Mouse (Mus musculus) limb, embryonic 10.5 days (tissue): ENCODE results near the gene Ulk4. TPM values are rescaled to one million over a fixed set of nuclear protein-coding genes. Genes with fewer than 3 reads are reported as not detected.
A peak's percentile ranks its signal among the peaks of the same experiment; 100 is the strongest.
"Not testable (repeated sequence)": the region's sequence is repeated elsewhere in the genome, so short reads cannot be mapped to it uniquely, and the experiment has no call there.

Experiments used
- DNase-seq: peaks from one replicate; pipeline ENCODE4 v3.0.0-alpha.2; 2017; ENCODE audit warnings: low spot score
- H3K27ac ChIP-seq: fragments of 300-500 bp; sonication (generic); 2 replicates; pipeline ENCODE4 v1.5.1; 2016; ENCODE audit warnings: mild to moderate bottlenecking
- H3K27me3 ChIP-seq: fragments of 300-500 bp; sonication (generic); 2 replicates; pipeline ENCODE4 v1.6.1; 2016; ENCODE audit warnings: low read depth, mild to moderate bottlenecking; ENCODE audit not compliant: poor library complexity, severe bottlenecking
- H3K36me3 ChIP-seq: fragments of 300-500 bp; sonication (generic); 2 replicates; pipeline ENCODE4 v1.6.1; 2016; ENCODE audit warnings: mild to moderate bottlenecking, moderate library complexity
- H3K4me1 ChIP-seq: fragments of 300-500 bp; sonication (generic); 2 replicates; pipeline ENCODE4 v1.6.1; 2016
- H3K4me3 ChIP-seq: fragments of 300-500 bp; sonication (generic); 2 replicates; pipeline ENCODE4 v1.5.1; 2016; ENCODE audit warnings: mild to moderate bottlenecking, moderate library complexity
- H3K9me3 ChIP-seq: fragments of 300-500 bp; sonication (generic); replicated peaks from 2 replicates; pipeline ENCODE4 v1.6.1; 2016; ENCODE audit warnings: mild to moderate bottlenecking
- WGBS: fragments of 180-500 bp; shearing (Covaris S2); methylation state at CpG from one replicate; pipeline ENCODE4 v1.1.7; 2016; 5-methylcytosine and 5-hydroxymethylcytosine counted together
- polyA plus RNA-seq: library from polyadenylated mRNA; unstranded; fragments of >200 nt; fragmentation: Nextera tagmentation; extraction: Ambion mirVana; gene quantifications from 2 replicates; pipeline ENCODE4 v1.2.1, GENCODE M21; 2016

The Ulk4 gene
- polyA plus RNA-seq, 1 experiment from 2014 or later, result 140 TPM

- 88% methylated on average over 6 of the region's 6 CpGs for WGBS
- DNase-seq, result no peak
- H3K4me3 ChIP-seq, result no peak overlapping the region
Measured at GRCm38 (mm10) chr9:121239571-121239970, 37.4 kb downstream of the Ulk4 start.

DNA sequence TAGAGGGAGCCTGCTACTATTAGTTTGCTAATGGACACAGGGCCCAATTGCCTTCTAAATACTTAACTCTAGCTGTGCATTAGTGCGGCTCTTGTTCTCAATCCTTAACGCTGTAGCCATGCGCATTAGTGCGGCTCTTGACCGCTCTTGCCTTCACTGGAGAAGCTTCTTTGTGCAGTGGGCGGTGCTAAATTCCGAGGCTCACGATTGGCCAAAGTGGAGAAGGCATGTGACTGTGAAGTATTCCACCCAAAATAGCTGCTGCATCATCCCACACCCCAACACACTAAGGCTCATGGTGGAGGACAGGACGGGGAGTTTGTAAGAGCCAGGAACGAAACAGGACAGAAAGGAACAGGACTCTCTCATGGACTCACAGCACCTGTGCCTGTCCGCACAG, 58.4 kb downstream of the Ulk4 start:
- no peaks in the 10 kb centered on the region for H3K36me3 ChIP-seq
- H3K27ac ChIP-seq, result no peak overlapping the region
- H3K4me3 ChIP-seq, result no peak overlapping the region
- peaks cover 3% of the 10 kb centered on the region; the same call in 1 of the 2 replicates for H3K4me1 ChIP-seq
- H3K9me3 ChIP-seq, result no peaks in the 10 kb centered on the region
- WGBS, result 87% methylated on average over 11 of the region's 11 CpGs
- no peaks in the 10 kb centered on the region for H3K27me3 ChIP-seq
- DNase-seq, result peak; percentile 23

More at GRCm38 (mm10) chr9:121239571-121239970, 37.4 kb downstream of the Ulk4 start:
- H3K36me3 ChIP-seq, result no peaks in the 10 kb centered on the region
- no peak overlapping the region for H3K27ac ChIP-seq
- no peaks in the 10 kb centered on the region for H3K9me3 ChIP-seq
- H3K27me3 ChIP-seq, result peaks cover 3% of the 10 kb centered on the region; the same call in 1 of the 2 replicates
- H3K4me1 ChIP-seq, result no peaks in the 10 kb centered on the region

- Histone ChIP-seq H3K4me3 (no peak overlapping the region), H3K27me3 (no peaks in the 10 kb centered on the region), H3K9me3 (no peaks in the 10 kb centered on the region), H3K4me1 (peaks cover 3% of the 10 kb centered on the region; the same call in 1 of the 2 replicates), H3K27ac (no peak overlapping the region), H3K36me3 (no peaks in the 10 kb centered on the region)
- DNase-seq, result peak; percentile 24
- WGBS, result 88% methylated on average over 10 of the region's 10 CpGs
Measured at GRCm38 (mm10) chr9:121218230-121218629, 58.8 kb downstream of the Ulk4 start.

GRCm38 (mm10) chr9:121217742-121218141, 59.3 kb downstream of the Ulk4 start:
- no peaks in the 10 kb centered on the region for H3K36me3 ChIP-seq
- no peaks in the 10 kb centered on the region for H3K27me3 ChIP-seq
- H3K4me1 ChIP-seq, result peaks cover 4% of the 10 kb centered on the region; the same call in 1 of the 2 replicates
- no peak overlapping the region for H3K27ac ChIP-seq
- H3K4me3 ChIP-seq, result no peak overlapping the region
- WGBS, result 92% methylated on average over 10 of the region's 10 CpGs
- H3K9me3 ChIP-seq, result no peaks in the 10 kb centered on the region
- DNase-seq, result peak; percentile 15

DNA sequence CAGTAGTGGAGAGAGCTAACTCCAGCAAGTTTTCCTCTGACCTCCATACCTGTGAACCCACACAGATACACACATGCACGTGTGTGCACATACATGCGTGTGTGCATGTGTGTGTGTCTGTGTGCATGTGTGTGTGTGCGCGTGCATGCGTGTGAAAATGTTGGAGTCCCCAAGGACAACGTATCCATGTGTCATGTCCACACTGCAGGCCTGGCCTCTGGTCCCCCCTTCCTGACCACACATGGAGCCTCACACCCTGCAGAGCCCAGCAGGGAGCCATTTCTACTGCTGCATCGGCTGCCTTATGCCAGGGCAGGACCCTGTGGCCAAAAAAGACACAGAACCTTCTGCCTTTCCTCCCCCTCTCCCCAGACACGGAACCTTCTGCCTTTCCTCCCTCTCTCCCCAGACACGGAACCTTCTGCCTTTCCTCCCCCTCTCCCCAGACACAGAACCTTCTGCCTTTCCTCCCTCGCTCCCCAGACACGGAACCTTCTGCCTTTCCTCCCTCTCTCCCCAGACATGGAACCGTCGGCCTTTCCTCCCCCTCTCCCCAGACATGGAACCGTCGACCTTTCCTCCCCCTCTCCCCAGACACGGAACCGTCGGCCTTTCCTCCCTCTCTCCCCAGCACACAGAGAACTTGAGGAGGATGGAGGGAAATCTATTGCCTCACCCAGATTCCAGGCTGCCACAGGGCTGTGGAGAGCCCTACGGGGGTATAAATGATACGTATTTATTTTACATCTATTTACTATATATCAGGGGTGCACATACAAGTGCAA, 60.3 kb downstream of the Ulk4 start:
- no peaks in the 10 kb centered on the region for H3K36me3 ChIP-seq
- DNase-seq, result peak; percentile 25
- no peak overlapping the region for H3K27ac ChIP-seq
- 83% methylated on average over 20 of the region's 20 CpGs for WGBS
- H3K27me3 ChIP-seq, result no peaks in the 10 kb centered on the region
- H3K4me3 ChIP-seq, result no peak overlapping the region
- H3K9me3 ChIP-seq, result no peaks in the 10 kb centered on the region
- H3K4me1 ChIP-seq, result peaks cover 6% of the 10 kb centered on the region; the same call in 1 of the 2 replicates

GRCm38 (mm10) chr9:121215349-121216000, 61.5 kb downstream of the Ulk4 start:
- Histone ChIP-seq H3K4me3 (no peak overlapping the region), H3K27ac (no peak overlapping the region), H3K36me3 (no peaks in the 10 kb centered on the region), H3K9me3 (no peaks in the 10 kb centered on the region), H3K27me3 (no peaks in the 10 kb centered on the region), H3K4me1 (peaks cover 6% of the 10 kb centered on the region; the same call in 1 of the 2 replicates)
- 30% methylated on average over 3 of the region's 3 CpGs for WGBS
- DNase-seq, result peak; percentile 80

GRCm38 (mm10) chr9:121212322-121212721, 64.7 kb downstream of the Ulk4 start:
- H3K27ac ChIP-seq, result no peak overlapping the region
- peak; percentile 31 for DNase-seq
- 68% methylated on average over 3 of the region's 3 CpGs for WGBS
- H3K36me3 ChIP-seq, result no peaks in the 10 kb centered on the region; the same call in 1 of the 2 replicates
- no peaks in the 10 kb centered on the region for H3K27me3 ChIP-seq
- no peak overlapping the region for H3K4me3 ChIP-seq
- H3K4me1 ChIP-seq, result 0 out of 2 replicates have a peak, but pooled peaks cover 6% of the 10 kb centered on the region
- H3K9me3 ChIP-seq, result no peaks in the 10 kb centered on the region

GRCm38 (mm10) chr9:121205046-121205445, 72.0 kb downstream of the Ulk4 start:
- peak; percentile 28 for DNase-seq
- WGBS, result 80% methylated on average over 7 of the region's 7 CpGs

DNA sequence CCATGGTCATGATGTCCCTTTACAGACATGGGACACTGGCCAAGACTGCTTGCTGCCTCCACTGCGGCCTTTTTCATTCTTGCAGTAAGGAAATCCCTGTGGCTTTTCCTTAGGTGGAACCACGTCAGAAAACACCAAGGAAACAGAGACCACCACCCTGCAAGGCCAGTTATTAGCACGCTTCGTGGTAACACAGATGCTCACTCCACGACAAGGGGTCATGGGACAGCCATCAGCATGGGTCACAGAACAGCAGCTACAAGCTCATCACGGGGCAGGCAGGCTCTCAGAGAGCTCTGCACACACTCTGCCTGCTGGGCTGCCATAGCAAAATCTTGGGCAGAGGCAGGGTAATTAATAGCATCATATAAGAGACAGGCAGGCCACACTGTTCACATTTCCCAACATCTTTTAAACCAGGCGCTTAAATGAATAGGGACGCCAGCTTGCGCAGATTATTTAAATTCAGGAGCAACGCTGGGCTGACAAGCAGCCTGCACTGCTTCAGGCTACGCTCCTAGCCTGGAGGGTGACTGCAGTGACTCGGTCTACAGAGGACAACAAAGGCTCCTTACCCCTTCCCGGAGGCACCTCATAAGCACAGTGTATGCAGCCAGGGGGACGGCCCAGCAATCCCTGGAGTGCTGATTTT, 72.7 kb downstream of the Ulk4 start:
- 86% methylated on average over 14 of the region's 14 CpGs for WGBS
- peaks cover 5% of the 10 kb centered on the region; the same call in 1 of the 2 replicates for H3K36me3 ChIP-seq
- peak; percentile 21 for DNase-seq

More at GRCm38 (mm10) chr9:121205046-121205445, 72.0 kb downstream of the Ulk4 start:
- H3K4me3 ChIP-seq, result no peak overlapping the region
- no peaks in the 10 kb centered on the region for H3K9me3 ChIP-seq
- H3K36me3 ChIP-seq, result peaks cover 5% of the 10 kb centered on the region; the same call in 1 of the 2 replicates
- no peak overlapping the region for H3K27ac ChIP-seq
- no peaks in the 10 kb centered on the region for H3K27me3 ChIP-seq
- no peaks in the 10 kb centered on the region for H3K4me1 ChIP-seq

GRCm38 (mm10) chr9:121203686-121204085, 73.3 kb downstream of the Ulk4 start:
- H3K36me3 ChIP-seq, result peaks cover 5% of the 10 kb centered on the region; the same call in 1 of the 2 replicates
- 96% methylated on average over 1 of the region's 1 CpGs for WGBS
- DNase-seq, result no peak

More for the DNA sequence above, 72.7 kb downstream of the Ulk4 start:
- Histone ChIP-seq H3K9me3 (no peaks in the 10 kb centered on the region), H3K4me1 (no peaks in the 10 kb centered on the region), H3K4me3 (no peak overlapping the region), H3K27me3 (no peaks in the 10 kb centered on the region), H3K27ac (no peak overlapping the region)

DNA sequence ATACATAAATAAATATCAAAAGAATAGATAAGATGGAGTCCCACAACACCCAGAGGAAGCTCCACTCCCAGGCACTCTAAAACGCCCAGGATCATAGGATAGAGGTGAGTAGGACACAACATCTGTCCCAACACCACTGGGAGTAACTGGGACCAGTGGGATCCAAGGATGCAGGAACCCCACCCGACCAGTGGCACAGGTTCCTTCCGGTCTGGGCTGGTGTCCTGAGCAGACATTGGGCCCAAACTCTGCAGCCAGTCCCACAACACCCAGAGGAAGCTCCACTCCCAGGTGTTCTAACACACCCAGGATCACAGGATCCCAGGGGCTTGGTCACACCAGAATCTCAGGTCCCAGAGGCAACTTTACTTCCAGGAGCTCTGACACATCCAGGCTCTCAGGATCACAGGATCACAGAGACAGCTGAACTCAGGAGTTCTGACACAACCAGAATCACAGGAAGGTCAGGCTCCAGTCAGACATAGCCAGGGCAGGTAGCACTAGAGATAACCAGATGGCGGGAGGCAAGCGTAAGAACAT, 77.8 kb downstream of the Ulk4 start:
- not testable (repeated sequence) for H3K4me1 ChIP-seq, H3K36me3 ChIP-seq, H3K27ac ChIP-seq, H3K4me3 ChIP-seq, H3K27me3 ChIP-seq, H3K9me3 ChIP-seq
- WGBS, result 90% methylated on average over 5 of the region's 5 CpGs
- DNase-seq, result peak; percentile 9

More at GRCm38 (mm10) chr9:121203686-121204085, 73.3 kb downstream of the Ulk4 start:
- H3K27ac ChIP-seq, result no peak overlapping the region
- no peaks in the 10 kb centered on the region for H3K4me1 ChIP-seq
- no peaks in the 10 kb centered on the region for H3K27me3 ChIP-seq
- no peak overlapping the region for H3K4me3 ChIP-seq
- no peaks in the 10 kb centered on the region for H3K9me3 ChIP-seq

GRCm38 (mm10) chr9:121196473-121196872, 80.5 kb downstream of the Ulk4 start:
- 92% methylated on average over 9 of the region's 9 CpGs for WGBS

More at GRCm38 (mm10) chr9:121196473-121196872, 80.5 kb downstream of the Ulk4 start:
- H3K9me3 ChIP-seq, result peaks cover 7% of the 10 kb centered on the region
- no peak overlapping the region for H3K27ac ChIP-seq
- peaks cover 12% of the 10 kb centered on the region; the same call in 1 of the 2 replicates for H3K36me3 ChIP-seq
- H3K4me1 ChIP-seq, result no peaks in the 10 kb centered on the region
- no peak overlapping the region for H3K4me3 ChIP-seq
- H3K27me3 ChIP-seq, result no peaks in the 10 kb centered on the region
- DNase-seq, result no peak
